Mouse (Mus musculus): Measurements from ENCODE around the gene Aldh16a1.

Aldh16a1 gene

GRCm38 (mm10) chr7:45154096-45154992 lies at the start of gene Aldh16a1, which contains the start of gene Pih1d1:
Gene Aldh16a1 (minus strand): TSS chr7:45154584.
Gene Pih1d1 (plus strand): TSS chr7:45154303.
- DNase-seq (ENCODE audit: low spot score in 2 of 2), result peak; percentile 95 to 97

- no peak for DNase-seq (ENCODE audit: low spot score in 2 of 2)
Measured at GRCm38 (mm10) chr7:45202654-45203053, 48.3 kb upstream of the Aldh16a1 start.

GRCm38 (mm10) chr7:45198961-45199360 lies 44.6 kb upstream of the Aldh16a1 start:
- DNase-seq (ENCODE audit: low spot score in 2 of 2), result no peak

- DNase-seq (ENCODE audit: low spot score in 2 of 2), result peak; percentile 61 to 66
Measured at GRCm38 (mm10) chr7:45198435-45198834, 44.1 kb upstream of the Aldh16a1 start.

- DNase-seq (ENCODE audit: low spot score in 2 of 2), result no peak
Measured at GRCm38 (mm10) chr7:45196994-45197393, 42.6 kb upstream of the Aldh16a1 start.

GRCm38 (mm10) chr7:45196176-45196535 lies 41.8 kb upstream of the Aldh16a1 start:
- no peak for DNase-seq (ENCODE audit: low spot score in 2 of 2)

- DNase-seq (ENCODE audit: low spot score in 2 of 2), result no peak
Measured at GRCm38 (mm10) chr7:45195341-45196175, 41.2 kb upstream of the Aldh16a1 start.

GRCm38 (mm10) chr7:45193871-45194785 lies 39.7 kb upstream of the Aldh16a1 start:
- DNase-seq (ENCODE audit: low spot score in 2 of 2), result no peak

- no peak for DNase-seq (ENCODE audit: low spot score in 2 of 2)
Measured at GRCm38 (mm10) chr7:45193406-45193805, 39.0 kb upstream of the Aldh16a1 start.

GRCm38 (mm10) chr7:45192585-45193310 lies 38.4 kb upstream of the Aldh16a1 start:
- no peak for DNase-seq (ENCODE audit: low spot score in 2 of 2)

GRCm38 (mm10) chr7:45191803-45192363 lies 37.5 kb upstream of the Aldh16a1 start:
- no peak for DNase-seq (ENCODE audit: low spot score in 2 of 2)

- no peak for DNase-seq (ENCODE audit: low spot score in 2 of 2)
Measured at GRCm38 (mm10) chr7:45191161-45191560, 36.8 kb upstream of the Aldh16a1 start.

- no peak for DNase-seq (ENCODE audit: low spot score in 2 of 2)
Measured at GRCm38 (mm10) chr7:45190186-45190585, 35.8 kb upstream of the Aldh16a1 start.

GRCm38 (mm10) chr7:45189600-45189999 lies 35.2 kb upstream of the Aldh16a1 start:
- no peak for DNase-seq (ENCODE audit: low spot score in 2 of 2)

- no peak for DNase-seq (ENCODE audit: low spot score in 2 of 2)
Measured at GRCm38 (mm10) chr7:45185921-45186320, 31.5 kb upstream of the Aldh16a1 start.

GRCm38 (mm10) chr7:45183672-45184071 lies 29.3 kb upstream of the Aldh16a1 start:
- DNase-seq (ENCODE audit: low spot score in 2 of 2), result no peak

- DNase-seq (ENCODE audit: low spot score in 2 of 2), result no peak
Measured at GRCm38 (mm10) chr7:45182606-45183005, 28.2 kb upstream of the Aldh16a1 start.

- peak; percentile 90 for DNase-seq (ENCODE audit: low spot score in 2 of 2)
Measured at GRCm38 (mm10) chr7:45182199-45182601, 27.8 kb upstream of the Aldh16a1 start.

GRCm38 (mm10) chr7:45181540-45181939 lies 27.2 kb upstream of the Aldh16a1 start:
- DNase-seq (ENCODE audit: low spot score in 2 of 2), result no peak

- DNase-seq (ENCODE audit: low spot score in 2 of 2), result no peak
Measured at GRCm38 (mm10) chr7:45180896-45181477, 26.6 kb upstream of the Aldh16a1 start, which contains the start of gene Pth2. Gene Pth2 (plus strand): TSS chr7:45180995.

All from spleen, postnatal 36 days (tissue).